Mouse (Mus musculus): ENCODE results near the gene Trem3. TPM values are rescaled to one million over a fixed set of nuclear protein-coding genes. Genes with fewer than 3 reads are reported as not detected.

The Trem3 gene
- polyA plus RNA-seq, 1 experiment: 2.4 TPM

GRCm38 (mm10) chr17:48266610-48267304 is 19.2 kb downstream of the Trem3 start:
- Histone ChIP-seq H3K4me3 (no peak overlapping the region), H3K4me2 (ENCODE audit: low read depth) (no peak overlapping the region), H3ac (ENCODE audit: control insufficient read depth, insufficient read length) (no peak overlapping the region), H3K27me3 (ENCODE audit: control insufficient read depth, insufficient read depth, insufficient read length) (no peaks in the 10 kb centered on the region), H3K79me2 (ENCODE audit: control insufficient read depth, insufficient read depth) (no peaks in the 10 kb centered on the region), H3K36me3 (ENCODE audit: control insufficient read depth, insufficient read depth) (no peaks in the 10 kb centered on the region)
- TF ChIP-seq POLR2A (IDR thresholded peaks at IDR 0.05; ENCODE audit: insufficient read length, low read depth) (no peak), POLR2AphosphoS2 (IDR thresholded peaks at IDR 0.05; ENCODE audit: insufficient read length, low read depth) (no peak), SRF (IDR thresholded peaks at IDR 0.05; ENCODE audit: control insufficient read depth, insufficient read length, low read depth) (no peak), TCF12 (IDR thresholded peaks at IDR 0.05; ENCODE audit: insufficient read depth, poor library complexity, severe bottlenecking) (no peak), E2F4 (IDR thresholded peaks at IDR 0.05; ENCODE audit: insufficient read depth) (no peak), MAX (IDR thresholded peaks at IDR 0.05; ENCODE audit: low read depth) (no peak), MYOD1 (IDR thresholded peaks at IDR 0.05; ENCODE audit: control insufficient read depth in 1 of 3, insufficient read length in 2 of 3, low read depth in 2 of 3) (no peak), USF1 (IDR thresholded peaks at IDR 0.05; ENCODE audit: low read depth) (no peak), MYOG (IDR thresholded peaks at IDR 0.05; ENCODE audit: control insufficient read depth in 1 of 3, insufficient read depth in 1 of 3, insufficient read length in 2 of 3, low read depth in 2 of 3) (no peak), TCF3 (IDR thresholded peaks at IDR 0.05; ENCODE audit: insufficient read length, low read depth) (no peak), CEBPB (IDR thresholded peaks at IDR 0.05; ENCODE audit: insufficient read depth, poor library complexity, severe bottlenecking) (no peak), REST (IDR thresholded peaks at IDR 0.05; ENCODE audit: insufficient read depth, insufficient read length) (no peak)

- H3K36me3 ChIP-seq (ENCODE audit: control insufficient read depth, insufficient read depth): no peaks in the 10 kb centered on the region
- TF ChIP-seq CEBPB (IDR thresholded peaks at IDR 0.05; ENCODE audit: insufficient read depth, poor library complexity, severe bottlenecking) (no peak), TCF12 (IDR thresholded peaks at IDR 0.05; ENCODE audit: insufficient read depth, poor library complexity, severe bottlenecking) (no peak), SRF (IDR thresholded peaks at IDR 0.05; ENCODE audit: control insufficient read depth, insufficient read length, low read depth) (no peak), MYOD1 (IDR thresholded peaks at IDR 0.05; ENCODE audit: control insufficient read depth in 1 of 3, insufficient read length in 2 of 3, low read depth in 2 of 3) (no peak), MYOG (IDR thresholded peaks at IDR 0.05; ENCODE audit: control insufficient read depth in 1 of 3, insufficient read depth in 1 of 3, insufficient read length in 2 of 3, low read depth in 2 of 3) (no peak), POLR2A (IDR thresholded peaks at IDR 0.05; ENCODE audit: insufficient read length, low read depth) (no peak), REST (IDR thresholded peaks at IDR 0.05; ENCODE audit: insufficient read depth, insufficient read length) (no peak), POLR2AphosphoS2 (IDR thresholded peaks at IDR 0.05; ENCODE audit: insufficient read length, low read depth) (no peak), USF1 (IDR thresholded peaks at IDR 0.05; ENCODE audit: low read depth) (no peak), TCF3 (IDR thresholded peaks at IDR 0.05; ENCODE audit: insufficient read length, low read depth) (no peak), MAX (IDR thresholded peaks at IDR 0.05; ENCODE audit: low read depth) (no peak), E2F4 (IDR thresholded peaks at IDR 0.05; ENCODE audit: insufficient read depth) (no peak)
- no peak overlapping the region for H3K4me2 ChIP-seq (ENCODE audit: low read depth)
- no peaks in the 10 kb centered on the region for H3K27me3 ChIP-seq (ENCODE audit: control insufficient read depth, insufficient read depth, insufficient read length)
- H3ac ChIP-seq (ENCODE audit: control insufficient read depth, insufficient read length): no peak overlapping the region
- no peak overlapping the region for H3K4me3 ChIP-seq
- no peaks in the 10 kb centered on the region for H3K79me2 ChIP-seq (ENCODE audit: control insufficient read depth, insufficient read depth)
These were observed 20.0 kb downstream of the Trem3 start for GRCm38 (mm10) chr17:48267591-48267990.

DNA sequence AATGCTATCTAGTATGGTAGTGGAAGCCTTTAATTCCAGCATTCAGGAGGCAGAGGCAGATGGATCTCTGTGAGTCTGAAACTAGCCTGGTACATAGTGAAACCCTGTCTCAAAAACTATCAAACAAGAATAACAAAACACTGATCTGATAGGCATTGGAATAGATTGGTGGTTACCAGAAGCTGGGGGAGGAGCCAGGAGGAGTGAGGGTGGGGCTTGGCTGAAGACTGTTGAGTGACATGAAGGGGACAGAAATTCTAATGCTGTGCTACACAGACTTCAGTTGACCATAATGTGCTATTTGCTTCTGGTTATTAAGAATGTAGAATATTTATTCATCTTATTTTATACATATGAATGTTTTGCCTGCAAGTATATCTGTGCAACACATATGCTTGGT is 20.7 kb downstream of the Trem3 start:
- no peaks in the 10 kb centered on the region for H3K36me3 ChIP-seq (ENCODE audit: control insufficient read depth, insufficient read depth)
- H3ac ChIP-seq (ENCODE audit: control insufficient read depth, insufficient read length): no peak overlapping the region
- H3K4me2 ChIP-seq (ENCODE audit: low read depth): no peak overlapping the region
- no peaks in the 10 kb centered on the region for H3K79me2 ChIP-seq (ENCODE audit: control insufficient read depth, insufficient read depth)
- TF ChIP-seq MYOD1 (IDR thresholded peaks at IDR 0.05; ENCODE audit: control insufficient read depth in 1 of 3, insufficient read length in 2 of 3, low read depth in 2 of 3): no peak
- no peak for TF ChIP-seq USF1 (IDR thresholded peaks at IDR 0.05; ENCODE audit: low read depth)
- no peak for TF ChIP-seq SRF (IDR thresholded peaks at IDR 0.05; ENCODE audit: control insufficient read depth, insufficient read length, low read depth)
- TF ChIP-seq MAX (IDR thresholded peaks at IDR 0.05; ENCODE audit: low read depth): no peak
- TF ChIP-seq E2F4 (IDR thresholded peaks at IDR 0.05; ENCODE audit: insufficient read depth): no peak
- H3K27me3 ChIP-seq (ENCODE audit: control insufficient read depth, insufficient read depth, insufficient read length): no peaks in the 10 kb centered on the region
- no peak overlapping the region for H3K4me3 ChIP-seq

DNA sequence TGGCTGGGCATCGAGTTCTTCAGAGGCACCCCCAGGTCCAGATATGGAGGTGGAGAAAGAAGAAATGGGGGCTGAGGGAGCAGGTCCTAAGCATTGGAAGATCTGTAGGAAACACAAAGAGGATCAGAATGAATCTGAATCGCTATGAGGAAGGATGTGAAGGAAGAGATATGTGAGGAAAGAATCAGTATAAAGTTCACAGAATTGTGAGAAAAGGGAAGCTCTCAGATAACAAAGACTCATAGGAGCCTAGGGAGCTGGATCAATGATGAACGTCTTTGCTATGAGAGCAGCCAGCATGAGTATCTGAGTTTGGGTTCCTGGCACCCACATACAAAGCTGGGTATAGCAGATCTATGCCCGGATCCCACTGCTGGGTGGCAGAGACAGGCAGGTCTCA is 22.3 kb downstream of the Trem3 start:
- Histone ChIP-seq H3K4me3 (no peak overlapping the region), H3K27me3 (ENCODE audit: control insufficient read depth, insufficient read depth, insufficient read length) (no peaks in the 10 kb centered on the region), H3K79me2 (ENCODE audit: control insufficient read depth, insufficient read depth) (no peaks in the 10 kb centered on the region), H3K36me3 (ENCODE audit: control insufficient read depth, insufficient read depth) (no peaks in the 10 kb centered on the region), H3ac (ENCODE audit: control insufficient read depth, insufficient read length) (no peak overlapping the region), H3K4me2 (ENCODE audit: low read depth) (no peak overlapping the region)
- no peak for TF ChIP-seq E2F4 (IDR thresholded peaks at IDR 0.05; ENCODE audit: insufficient read depth)
- TF ChIP-seq USF1 (IDR thresholded peaks at IDR 0.05; ENCODE audit: low read depth): no peak
- no peak for TF ChIP-seq MYOD1 (IDR thresholded peaks at IDR 0.05; ENCODE audit: control insufficient read depth in 1 of 3, insufficient read length in 2 of 3, low read depth in 2 of 3)
- no peak for TF ChIP-seq TCF3 (IDR thresholded peaks at IDR 0.05; ENCODE audit: insufficient read length, low read depth)
- TF ChIP-seq POLR2A (IDR thresholded peaks at IDR 0.05; ENCODE audit: insufficient read length, low read depth): no peak
- TF ChIP-seq TCF12 (IDR thresholded peaks at IDR 0.05; ENCODE audit: insufficient read depth, poor library complexity, severe bottlenecking): no peak
- no peak for TF ChIP-seq MYOG (IDR thresholded peaks at IDR 0.05; ENCODE audit: control insufficient read depth in 1 of 3, insufficient read depth in 1 of 3, insufficient read length in 2 of 3, low read depth in 2 of 3)
- no peak for TF ChIP-seq MAX (IDR thresholded peaks at IDR 0.05; ENCODE audit: low read depth)
- no peak for TF ChIP-seq POLR2AphosphoS2 (IDR thresholded peaks at IDR 0.05; ENCODE audit: insufficient read length, low read depth)
- TF ChIP-seq CEBPB (IDR thresholded peaks at IDR 0.05; ENCODE audit: insufficient read depth, poor library complexity, severe bottlenecking): no peak
